Mouse (Mus musculus) stomach, embryonic 14.5 days (tissue): ENCODE data around the gene Slc22a6. TPM values are rescaled to one million over a fixed set of nuclear protein-coding genes. Genes with fewer than 3 reads are reported as not detected.

Experiments
- ATAC-seq: fragments of 200-750 bp; cut with Nextera tagmentation; 2 replicates; pipeline ENCODE4 v1.8.0; 2017; ENCODE audit warnings: low read depth, moderate TSS enrichment; ENCODE audit not compliant: insufficient number of reproducible peaks, insufficient read depth, low FRiP score
- H3K27ac ChIP-seq: fragments of 300-500 bp; sonication (generic); 2 replicates; pipeline ENCODE4 v1.5.1; 2014; ENCODE audit warnings: mild to moderate bottlenecking, low read length, moderate library complexity, mixed read lengths
- H3K27me3 ChIP-seq: fragments of 300-500 bp; sonication (generic); 2 replicates; pipeline ENCODE4 v1.6.1; 2014; ENCODE audit warnings: low read length, control low read depth, mixed read lengths; ENCODE audit not compliant: control insufficient read depth, insufficient read depth
- H3K36me3 ChIP-seq: fragments of 300-500 bp; sonication (generic); 2 replicates; pipeline ENCODE4 v1.6.1; 2014; ENCODE audit warnings: mild to moderate bottlenecking, control low read depth, low read length, moderate library complexity, mixed read lengths; ENCODE audit not compliant: control insufficient read depth, insufficient read depth
- H3K4me1 ChIP-seq: fragments of 300-500 bp; sonication (generic); 2 replicates; pipeline ENCODE4 v1.6.1; 2014; ENCODE audit warnings: low read length, control low read depth, mixed read lengths; ENCODE audit not compliant: control insufficient read depth, insufficient read depth
- H3K4me2 ChIP-seq: fragments of 300-500 bp; sonication (generic); replicated peaks from 2 replicates; pipeline ENCODE4 v1.6.1; 2014; ENCODE audit warnings: low read depth, low read length, control low read depth
- H3K4me3 ChIP-seq: fragments of 300-500 bp; sonication (generic); 2 replicates; pipeline ENCODE4 v1.5.1; 2014; ENCODE audit warnings: low read depth, low read length, control low read depth
- H3K9ac ChIP-seq: fragments of 300-500 bp; sonication (generic); replicated peaks from 2 replicates; pipeline ENCODE4 v1.6.1; 2014; ENCODE audit warnings: low read depth, mild to moderate bottlenecking, control low read depth, low read length, moderate library complexity, mixed read lengths
- H3K9me3 ChIP-seq: fragments of 300-500 bp; sonication (generic); 2 replicates; pipeline ENCODE4 v1.6.1; 2016; ENCODE audit warnings: low read depth, low read length, control low read depth; ENCODE audit not compliant: control insufficient read depth
- WGBS: fragments of 180-500 bp; shearing (Covaris S2); extraction: QIAGEN DNeasy Blood & Tissue Kit; methylation state at CpG from one replicate; pipeline ENCODE4 v1.1.7; 2014; 5-methylcytosine and 5-hydroxymethylcytosine counted together
- polyA plus RNA-seq: library from polyadenylated mRNA; unstranded; fragments of >200 nt; fragmentation: Nextera tagmentation; extraction: Ambion mirVana; gene quantifications from 2 replicates; pipeline ENCODE4 v1.2.1, GENCODE M21; 2014

Gene Slc22a6
- polyA plus RNA-seq, 1 experiment from 2014 or later: not detected

GRCm38 (mm10) chr19:8673336-8674063 lies 55.7 kb downstream of the Slc22a6 start:
- Histone ChIP-seq H3K27me3 (no peaks in the 10 kb centered on the region), H3K9me3 (no peaks in the 10 kb centered on the region), H3K4me3 (no peak overlapping the region), H3K9ac (no peak overlapping the region), H3K36me3 (no peaks in the 10 kb centered on the region), H3K27ac (no peak overlapping the region), H3K4me2 (no peak overlapping the region), H3K4me1 (no peaks in the 10 kb centered on the region)
- WGBS: 55% methylated on average over 9 of the region's 9 CpGs
- no peak for ATAC-seq

Other genes starting within 250 kb of the Slc22a6 start
- not detected in 2 replicates for gene Slc22a30, start 212.9 kb upstream of the Slc22a6 start, polyA plus RNA-seq
- not detected in 2 replicates for gene Slc22a8, start 26.8 kb upstream of the Slc22a6 start, polyA plus RNA-seq
- gene Chrm1, start 45.8 kb downstream of the Slc22a6 start, polyA plus RNA-seq: 0.35 and 0.38 TPM in 2 replicates
- 80.8 and 91.1 TPM in 2 replicates for gene Slc3a2, start 105.3 kb downstream of the Slc22a6 start, polyA plus RNA-seq
- gene Wdr74, start 117.8 kb downstream of the Slc22a6 start, polyA plus RNA-seq: 79.4 and 85.6 TPM in 2 replicates
- gene 1700092M07Rik, start 122.7 kb downstream of the Slc22a6 start, polyA plus RNA-seq: 1.0 and 1.9 TPM in 2 replicates
- gene Stx5a, start 123.4 kb downstream of the Slc22a6 start, polyA plus RNA-seq: 141 and 143 TPM in 2 replicates
- 168 and 178 TPM in 2 replicates for gene Nxf1, start 139.0 kb downstream of the Slc22a6 start, polyA plus RNA-seq
- 178 and 194 TPM in 2 replicates for gene Tmem223, start 153.0 kb downstream of the Slc22a6 start, polyA plus RNA-seq
- gene Tmem179b, start 156.4 kb downstream of the Slc22a6 start, polyA plus RNA-seq: 85.4 and 94.0 TPM in 2 replicates
- gene Taf6l, start 168.4 kb downstream of the Slc22a6 start, polyA plus RNA-seq: 17.1 and 17.5 TPM in 2 replicates
- 140 and 151 TPM in 2 replicates for gene Polr2g, start 180.5 kb downstream of the Slc22a6 start, polyA plus RNA-seq
- gene Zbtb3, start 184.5 kb downstream of the Slc22a6 start, polyA plus RNA-seq: 4.7 and 5.2 TPM in 2 replicates
- gene Ttc9c, start 201.3 kb downstream of the Slc22a6 start, polyA plus RNA-seq: 47.5 and 51.7 TPM in 2 replicates
- gene Hnrnpul2, start 202.0 kb downstream of the Slc22a6 start, polyA plus RNA-seq: 10.0 and 10.1 TPM in 2 replicates
- not detected in 2 replicates for gene AC129217.1, start 211.7 kb downstream of the Slc22a6 start, polyA plus RNA-seq
- 42.5 and 43.0 TPM in 2 replicates for gene Bscl2, start 219.4 kb downstream of the Slc22a6 start, polyA plus RNA-seq
- gene Gng3, start 221.2 kb downstream of the Slc22a6 start, polyA plus RNA-seq: 13.9 and 17.8 TPM in 2 replicates
- 1.2 and 1.6 TPM in 2 replicates for gene Lrrn4cl, start 232.7 kb downstream of the Slc22a6 start, polyA plus RNA-seq